Mouse (Mus musculus) layer of hippocampus, adult 9-11 months (tissue): Measurements from ENCODE around the gene Dppa5a.
A peak's percentile ranks its signal among the peaks of the same experiment; 100 is the strongest.
"Not testable (repeated sequence)": the region's sequence is repeated elsewhere in the genome, so short reads cannot be mapped to it uniquely, and the experiment has no call there.

Experiments
- DNase-seq: peaks from one replicate; pipeline ENCODE4 v3.0.0; 2022

Dppa5a gene

GRCm38 (mm10) chr9:78367959-78368358 is at the start of gene Dppa5a:
Dppa5a (minus strand) TSS chr9:78368177.
- not testable (repeated sequence) for DNase-seq

GRCm38 (mm10) chr9:78401596-78401995 is 33.6 kb upstream of the Dppa5a start:
- DNase-seq: no peak

DNA sequence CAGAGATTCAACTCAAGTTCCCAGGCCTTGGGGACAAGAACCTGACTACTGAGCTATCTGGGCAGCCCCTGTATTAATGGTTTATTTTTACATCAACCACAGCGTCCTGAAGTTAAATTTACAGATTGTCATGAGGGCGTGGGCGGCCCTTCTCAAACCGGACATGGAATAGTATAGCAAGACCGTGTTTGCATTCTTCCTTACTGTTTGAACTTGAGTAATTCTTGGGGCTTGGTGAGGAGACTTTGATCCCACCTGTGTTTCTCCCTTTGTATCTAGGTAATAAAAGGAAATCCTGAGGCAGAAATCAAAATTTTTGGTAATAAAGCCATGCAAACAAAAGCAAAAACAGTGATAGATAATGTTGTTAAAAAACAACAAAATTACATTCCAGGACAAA is 32.6 kb upstream of the Dppa5a start:
- no peak for DNase-seq

- DNase-seq: no peak
Observed at GRCm38 (mm10) chr9:78396517-78396916, 28.5 kb upstream of the Dppa5a start.

DNA sequence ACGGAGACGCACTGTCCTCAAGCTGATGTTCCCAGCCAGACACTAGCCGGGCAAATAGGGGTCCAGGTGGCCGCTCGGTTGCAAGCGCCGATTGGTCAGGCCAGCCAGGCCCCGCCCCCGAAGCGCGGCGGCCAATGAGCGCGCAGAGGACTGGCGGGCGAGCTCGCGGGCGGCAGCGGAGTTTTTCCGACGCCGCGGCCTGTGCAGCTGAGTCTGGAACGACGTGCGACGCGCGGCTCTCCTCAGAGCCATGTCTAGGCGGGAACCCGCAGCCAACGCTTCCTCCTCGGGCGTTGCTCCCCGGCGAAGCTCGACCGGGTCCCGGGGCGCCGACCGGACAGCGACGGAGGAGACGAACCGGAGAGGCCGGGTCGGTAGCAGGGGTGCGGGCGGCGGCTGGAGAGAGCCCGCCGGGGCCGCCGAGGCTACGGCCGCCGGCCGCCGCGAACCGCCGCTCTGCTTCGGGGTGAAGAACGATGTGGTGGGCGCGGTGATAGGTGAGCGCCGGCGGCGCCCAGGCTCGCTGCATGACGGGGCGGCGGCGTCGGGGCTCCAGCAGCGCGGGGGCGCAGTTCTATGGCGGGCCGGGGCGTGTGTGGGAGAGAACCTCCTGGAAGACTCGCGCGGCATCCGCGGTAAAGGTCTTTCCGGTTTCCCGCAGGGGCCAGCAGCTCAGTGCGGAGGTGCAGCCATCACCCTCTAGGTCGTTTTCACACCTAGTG is 27.8 kb upstream of the Dppa5a start, which contains the start of gene Ddx43:
Gene Ddx43, plus strand, starts transcription at position 148 of the 722 bp plus-strand sequence.
- DNase-seq: peak; percentile 33

DNA sequence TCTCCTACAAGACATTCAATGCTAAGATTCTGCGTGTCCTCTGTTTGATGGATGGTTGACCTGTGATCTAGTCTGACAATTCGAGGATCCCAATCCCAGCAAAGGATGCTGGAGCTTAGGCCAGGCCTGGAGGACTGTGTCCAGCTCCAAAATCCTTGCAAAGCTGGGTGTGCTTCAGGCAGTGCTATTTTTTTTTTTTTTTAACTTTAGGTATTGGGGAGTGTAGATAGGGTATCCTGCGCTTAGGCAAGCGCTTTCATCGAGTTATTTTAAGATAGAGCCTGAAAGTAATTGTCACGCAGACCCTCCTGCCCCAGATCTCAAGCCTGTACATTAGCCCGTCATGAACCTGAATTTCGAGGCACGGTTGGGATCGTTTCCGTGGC is 27.3 kb upstream of the Dppa5a start:
- no peak for DNase-seq

DNA sequence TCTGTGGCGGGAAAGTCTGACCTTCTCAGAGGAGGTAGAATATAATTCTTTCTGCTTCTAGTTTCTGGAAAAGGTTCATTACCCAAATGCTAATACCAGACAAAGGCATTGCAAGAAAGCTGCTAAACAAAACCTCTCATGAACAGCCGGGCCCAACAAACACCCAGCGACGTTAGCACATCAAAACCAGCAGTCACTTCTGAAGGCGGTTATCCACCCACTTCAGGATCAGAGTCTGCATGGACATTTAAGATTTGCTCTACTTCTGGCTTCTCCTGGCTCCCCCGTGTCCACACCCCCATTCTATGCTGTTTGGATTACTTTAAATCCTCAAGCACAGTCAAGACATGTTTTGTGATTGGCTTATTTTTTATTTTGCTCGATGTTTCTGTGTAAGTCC is 26.6 kb upstream of the Dppa5a start:
- no peak for DNase-seq

GRCm38 (mm10) chr9:78393741-78394140 is 25.8 kb upstream of the Dppa5a start:
- DNase-seq: no peak

DNA sequence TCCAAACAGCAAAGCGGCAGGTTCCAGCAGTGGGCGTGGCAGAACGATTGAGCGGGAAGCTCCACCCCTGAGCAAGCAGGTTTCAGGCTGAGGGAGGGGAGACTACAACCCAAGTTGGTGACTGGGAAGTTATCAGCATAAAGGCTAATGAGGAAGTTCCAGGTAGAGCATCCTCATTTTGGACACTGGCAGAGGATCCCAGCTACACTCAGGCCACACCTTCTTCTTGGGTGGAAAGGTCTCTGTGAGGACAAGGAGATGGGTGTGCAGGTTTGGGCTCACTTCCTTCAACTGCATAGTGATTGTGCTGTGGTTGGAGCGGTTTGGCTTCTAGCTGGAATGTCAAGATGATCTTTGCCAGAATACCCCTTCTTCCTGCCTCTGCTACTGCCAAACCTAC is 22.0 kb upstream of the Dppa5a start:
- no peak for DNase-seq

DNA sequence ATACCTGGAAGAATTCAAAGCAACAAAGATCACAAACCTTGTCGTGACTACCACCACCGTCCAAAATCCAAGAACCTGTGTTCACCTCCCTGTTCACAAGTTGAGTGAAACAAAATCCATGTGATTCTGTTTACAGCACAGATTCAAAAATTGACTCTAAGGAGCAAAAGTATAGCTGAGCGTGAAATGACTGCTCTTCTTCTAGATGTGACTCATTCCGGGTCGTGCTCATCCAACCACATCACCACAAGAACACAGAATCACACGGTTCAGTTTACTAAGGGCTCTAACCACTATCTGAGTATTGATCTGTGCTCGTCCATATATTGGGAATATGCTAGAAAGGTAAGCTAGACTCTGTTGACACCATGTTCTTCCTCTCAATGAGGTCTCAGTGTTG is 19.0 kb upstream of the Dppa5a start:
- DNase-seq: no peak

GRCm38 (mm10) chr9:78385893-78386292 is 17.9 kb upstream of the Dppa5a start:
- no peak for DNase-seq

DNA sequence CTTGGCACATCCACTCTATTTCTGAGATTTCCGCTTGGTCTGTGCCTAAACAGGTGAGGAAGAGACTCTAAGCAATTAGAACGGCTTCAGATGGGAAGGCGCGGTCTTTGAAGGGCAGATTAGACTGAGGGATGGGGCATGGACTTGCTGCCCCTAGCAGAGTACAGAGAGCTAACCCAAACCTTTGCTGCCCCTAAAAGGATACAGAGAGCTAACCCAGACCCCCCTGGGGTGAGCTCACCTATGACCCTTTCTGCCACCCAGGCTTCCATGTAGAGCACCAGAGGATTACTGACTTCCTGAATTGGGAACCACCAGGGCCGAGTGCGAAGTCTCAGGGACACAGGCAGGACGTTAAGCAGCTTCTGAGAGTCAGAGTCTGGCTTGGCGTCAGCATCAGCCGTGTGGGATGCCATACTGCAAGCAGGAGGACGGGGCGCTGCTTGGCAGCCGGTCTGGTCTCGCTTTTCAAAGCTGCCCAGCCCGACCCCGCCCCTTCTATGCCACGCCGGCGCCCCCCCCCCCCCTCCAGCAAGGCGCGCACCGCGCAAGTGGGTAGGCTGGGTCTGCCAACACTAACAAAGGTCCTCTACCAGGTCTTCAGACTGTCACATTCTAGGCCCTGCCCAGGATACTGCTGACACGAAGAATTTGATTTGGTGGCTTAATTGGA is 10.3 kb upstream of the Dppa5a start, which contains the start of gene Ooep:
Gene Ooep, minus strand, starts transcription at position 613 of the 673 bp plus-strand sequence.
- DNase-seq: peak; percentile 9

GRCm38 (mm10) chr9:78377546-78377945 is 9.6 kb upstream of the Dppa5a start:
- DNase-seq: no peak

- DNase-seq: no peak
Observed at GRCm38 (mm10) chr9:78375486-78375885, 7.5 kb upstream of the Dppa5a start.

- DNase-seq: no peak
Observed at GRCm38 (mm10) chr9:78374885-78375389, 7.0 kb upstream of the Dppa5a start.

- DNase-seq: no peak
Observed at GRCm38 (mm10) chr9:78374397-78374796, 6.4 kb upstream of the Dppa5a start.

GRCm38 (mm10) chr9:78372827-78373504 is 5.0 kb upstream of the Dppa5a start:
- no peak for DNase-seq

DNA sequence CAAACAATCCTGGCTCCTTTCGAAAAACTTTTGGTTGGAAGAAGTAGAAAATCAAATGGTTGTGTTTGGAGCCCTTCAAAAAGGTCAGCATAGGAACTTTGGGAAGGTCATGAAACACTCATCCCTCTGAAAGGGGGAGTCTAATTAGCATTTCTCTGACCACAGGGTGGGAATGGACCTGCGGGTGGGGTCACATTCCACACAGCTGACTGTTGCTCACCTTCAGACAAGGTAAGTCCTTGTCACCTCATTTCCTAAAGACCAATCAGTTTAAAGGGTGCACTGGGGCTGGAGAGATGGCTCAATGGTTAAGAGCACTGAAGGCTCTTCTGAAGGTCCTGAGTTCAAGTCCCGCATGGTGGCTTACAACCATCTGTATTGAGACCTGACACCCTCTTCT is 3.5 kb upstream of the Dppa5a start:
- no peak for DNase-seq

DNA sequence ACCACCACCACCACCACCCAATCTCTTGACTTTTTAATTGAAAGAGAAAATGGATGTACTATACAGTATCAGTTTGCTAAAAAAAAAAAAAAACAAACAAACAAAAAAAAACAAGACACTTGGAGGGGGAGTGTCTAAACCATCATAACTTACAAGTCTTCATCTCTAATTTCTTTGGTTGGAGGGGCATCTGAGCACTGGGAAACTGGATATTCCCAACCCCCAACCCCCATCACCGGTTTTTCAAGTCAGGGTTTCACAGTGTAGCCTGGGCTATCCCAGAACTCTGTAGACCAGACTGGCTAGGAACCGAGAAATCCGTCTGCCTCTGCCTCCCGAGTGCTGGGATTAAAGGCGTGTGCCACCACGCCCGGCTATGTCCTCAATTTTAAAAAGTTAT is 1.8 kb upstream of the Dppa5a start:
- DNase-seq: no peak

- DNase-seq: no peak
Observed at GRCm38 (mm10) chr9:78369349-78369748, 1.4 kb upstream of the Dppa5a start.

- DNase-seq: no peak
Observed at GRCm38 (mm10) chr9:78368671-78369293, 805 bp upstream of the Dppa5a start.

- no peak for DNase-seq
Observed at GRCm38 (mm10) chr9:78365850-78366544, 2.0 kb downstream of the Dppa5a start.

DNA sequence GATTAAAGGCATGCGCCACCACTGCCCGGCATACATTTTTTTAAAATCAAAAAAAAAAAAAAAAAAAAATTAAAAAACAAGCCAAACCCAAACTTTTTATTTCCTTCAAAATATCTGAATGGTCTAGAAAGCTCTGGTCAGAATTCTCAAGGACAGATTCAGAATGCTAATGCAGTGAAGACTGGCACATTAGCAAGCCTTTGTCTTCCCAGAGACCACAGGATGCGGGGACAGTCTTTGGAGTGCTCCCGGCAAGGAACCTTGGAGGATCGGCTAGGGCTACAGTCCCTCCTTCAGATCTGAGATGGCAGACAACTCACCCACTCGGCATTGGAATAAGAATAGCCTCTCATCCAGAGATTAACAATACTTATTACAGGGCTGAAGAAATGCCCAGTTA is 3.3 kb downstream of the Dppa5a start:
- no peak for DNase-seq
